Mouse (Mus musculus) large intestine, adult 2 months (tissue): Measurements from ENCODE around the gene Mlycd. TPM values are rescaled to one million over a fixed set of nuclear protein-coding genes. Genes with fewer than 3 reads are reported as not detected.
A peak's percentile ranks its signal among the peaks of the same experiment; 100 is the strongest.

Source experiments
- DNase-seq: peaks from one replicate; pipeline ENCODE4 v3.0.0-alpha.2; 2012; ENCODE audit warnings: low read depth, low spot score
- WGBS: fragments of 180-500 bp; shearing (Covaris S2); methylation state at CpG from one replicate; pipeline ENCODE4 v1.1.7; 2018; 5-methylcytosine and 5-hydroxymethylcytosine counted together
- polyA plus RNA-seq: library from polyadenylated mRNA; depleted of rRNA; stranded (reverse); fragments of >200 nt; gene quantifications from 2 replicates; pipeline ENCODE4 v1.2.3, GENCODE M21; 2012

The Mlycd gene
- polyA plus RNA-seq, 1 experiment = 23.2 TPM

DNA sequence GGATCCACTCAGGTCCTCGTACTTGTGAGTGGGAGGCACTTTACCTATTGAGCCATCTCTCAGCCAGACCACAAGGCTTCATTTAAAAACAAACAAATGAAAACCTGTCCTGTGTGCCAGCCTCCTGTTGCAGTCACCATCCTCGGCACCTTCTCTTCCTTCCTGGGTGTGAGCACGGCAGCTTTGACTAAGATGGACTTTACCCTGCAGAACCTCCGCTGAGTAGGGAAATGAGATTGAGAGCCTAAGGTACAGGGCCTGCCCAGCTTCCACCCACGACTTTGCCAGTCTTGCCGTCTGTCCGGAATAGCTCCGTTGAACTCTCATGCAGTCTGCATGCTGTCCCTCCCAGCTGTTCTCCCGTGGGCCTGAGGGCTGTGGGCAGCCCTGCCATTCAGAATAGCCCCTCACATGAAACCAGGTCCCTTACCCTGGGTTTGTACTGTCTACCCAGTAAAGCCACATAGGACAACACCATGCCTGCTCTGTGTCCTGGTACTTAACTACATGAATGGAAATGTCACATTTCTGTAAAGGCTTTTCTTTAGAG, 5.5 kb downstream of the Mlycd start:
- 39% methylated on average over 9 of the region's 9 CpGs for WGBS
- DNase-seq = peak; percentile 70

DNA sequence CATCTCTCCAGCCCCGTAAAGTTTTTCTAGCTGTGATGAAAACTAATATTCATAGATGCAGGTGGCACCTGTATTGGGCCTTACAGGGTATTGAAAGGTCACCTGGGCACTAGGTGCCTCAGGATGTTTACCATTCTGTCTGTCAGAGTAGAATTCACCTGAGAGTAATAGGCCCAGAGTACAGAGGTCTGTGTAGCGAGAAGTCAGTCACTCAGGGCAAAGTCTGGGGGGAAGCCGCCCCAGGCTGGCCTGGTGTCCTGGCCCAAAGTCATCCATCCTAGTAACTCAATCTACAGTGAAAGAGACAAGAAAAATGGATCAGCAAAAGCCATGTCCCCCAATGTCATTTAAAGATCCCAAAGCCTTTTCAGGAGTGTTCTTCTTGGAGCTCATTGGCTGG, 6.2 kb downstream of the Mlycd start:
- WGBS = 46% methylated on average over 3 of the region's 3 CpGs

GRCm38 (mm10) chr8:119403912-119404311, 9.2 kb downstream of the Mlycd start:
- no peak for DNase-seq
- 83% methylated on average over 10 of the region's 10 CpGs for WGBS

More for the DNA sequence above, 6.2 kb downstream of the Mlycd start:
- no peak for DNase-seq

GRCm38 (mm10) chr8:119404648-119405047, 10.0 kb downstream of the Mlycd start:
- DNase-seq = no peak
- 89% methylated on average over 5 of the region's 5 CpGs for WGBS

DNA sequence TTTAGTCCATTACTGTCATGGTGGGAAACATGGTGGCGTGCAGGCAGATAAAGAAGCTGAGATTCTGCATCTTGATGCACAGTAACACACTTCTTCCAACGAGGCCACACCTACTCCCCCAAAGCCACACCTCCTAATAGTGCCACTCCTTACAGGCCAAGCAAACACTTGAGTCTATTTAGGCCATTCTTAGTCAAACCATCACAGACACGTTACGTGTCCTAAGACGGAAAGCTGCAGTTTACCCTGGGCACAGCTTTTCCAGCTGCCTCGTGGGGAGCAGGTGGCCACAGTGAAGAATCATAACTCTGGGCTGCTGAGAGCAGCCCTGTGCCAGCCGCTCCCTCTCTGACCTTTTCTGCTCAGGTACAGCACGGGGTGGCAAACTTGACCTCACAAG, 13.6 kb downstream of the Mlycd start:
- DNase-seq = no peak
- 51% methylated on average over 8 of the region's 8 CpGs for WGBS

GRCm38 (mm10) chr8:119412037-119412734, 17.5 kb downstream of the Mlycd start:
- 67% methylated on average over 10 of the region's 10 CpGs for WGBS
- DNase-seq = no peak

DNA sequence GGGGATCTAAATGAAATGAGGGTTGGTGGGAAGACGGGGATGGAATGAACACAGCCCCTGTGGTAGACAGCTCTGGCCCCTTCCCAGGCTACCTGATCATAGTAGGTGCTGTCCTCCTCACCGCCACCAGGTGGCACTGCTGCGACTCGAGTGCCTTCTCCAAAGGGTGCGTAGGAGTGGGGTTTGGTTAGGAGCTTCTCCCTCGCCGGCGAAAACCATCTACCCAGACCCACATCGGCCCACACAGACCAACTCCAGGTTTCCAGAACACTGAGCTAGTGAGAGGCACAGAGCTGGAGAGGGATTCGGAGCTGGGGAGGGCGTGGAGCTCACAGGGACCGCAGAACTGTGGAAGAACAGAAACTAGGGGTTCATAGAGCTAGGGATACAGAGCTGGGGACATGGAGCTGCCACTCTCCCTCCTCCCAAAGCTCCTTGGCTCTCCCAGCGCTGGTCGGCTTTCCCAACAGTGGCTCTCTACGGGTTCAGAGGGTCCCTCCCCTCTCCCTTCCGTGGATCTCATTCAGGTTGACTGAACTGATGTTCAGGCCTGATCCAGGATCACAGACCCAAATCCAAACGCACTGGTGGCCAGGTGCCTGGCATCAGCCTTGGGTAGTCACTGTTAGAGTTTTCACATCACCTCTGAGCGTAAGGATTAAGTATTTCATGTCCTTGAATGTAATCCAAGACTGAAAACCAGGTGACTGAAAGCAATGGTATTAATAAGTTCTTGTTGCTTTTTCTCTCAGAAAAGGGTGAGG, 18.2 kb downstream of the Mlycd start:
- 17% methylated on average over 18 of the region's 18 CpGs for WGBS
- no peak for DNase-seq

- WGBS = 91% methylated on average over 10 of the region's 10 CpGs
- no peak for DNase-seq
Measured at GRCm38 (mm10) chr8:119413605-119414004, 18.9 kb downstream of the Mlycd start.

DNA sequence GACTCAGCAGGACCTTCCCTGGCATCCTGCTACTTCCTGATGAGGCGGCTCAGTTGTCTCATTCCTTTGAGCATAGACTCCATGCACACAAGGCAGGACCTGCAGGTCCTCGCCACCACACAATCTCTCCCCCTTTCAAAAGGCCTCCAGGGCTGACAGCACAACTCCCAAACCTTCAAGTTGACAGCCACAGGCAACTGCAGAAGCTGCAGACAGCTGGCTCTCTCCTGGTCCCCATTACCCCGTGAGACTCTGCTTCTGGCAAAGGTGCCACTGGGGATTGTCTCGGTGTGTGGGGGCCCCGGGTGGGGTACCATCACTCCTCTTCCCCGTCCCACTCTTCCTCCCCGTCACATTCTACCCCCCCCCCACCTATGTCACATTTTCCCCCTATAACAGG, 25.6 kb downstream of the Mlycd start:
- 77% methylated on average over 7 of the region's 7 CpGs for WGBS
- DNase-seq = no peak

DNA sequence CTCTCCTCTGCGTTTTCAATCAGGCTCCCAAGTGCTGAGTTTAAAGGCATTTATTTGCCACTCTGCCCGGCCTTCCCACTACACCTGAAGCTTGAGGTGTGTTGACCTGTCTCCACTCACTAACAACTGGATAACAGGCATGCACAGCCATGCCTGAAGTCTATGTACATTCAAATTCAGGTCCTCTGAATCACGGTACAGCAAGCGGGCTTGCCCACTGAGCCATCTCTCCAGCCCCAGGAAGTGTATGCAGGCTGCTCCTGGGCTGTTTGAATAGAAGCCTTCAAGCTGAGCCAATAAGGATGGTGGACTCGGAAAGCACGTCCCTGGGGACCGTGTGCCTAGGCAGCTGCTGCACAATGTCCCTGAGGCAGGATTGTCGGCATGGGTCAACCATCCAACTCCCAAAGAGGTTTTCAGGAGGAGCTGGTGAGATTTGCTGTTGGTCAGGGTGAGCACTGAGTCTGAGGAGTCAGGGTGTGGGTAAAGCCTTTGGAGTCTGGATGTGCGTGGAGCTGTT, 27.0 kb downstream of the Mlycd start:
- 76% methylated on average over 9 of the region's 9 CpGs for WGBS
- DNase-seq = no peak

DNA sequence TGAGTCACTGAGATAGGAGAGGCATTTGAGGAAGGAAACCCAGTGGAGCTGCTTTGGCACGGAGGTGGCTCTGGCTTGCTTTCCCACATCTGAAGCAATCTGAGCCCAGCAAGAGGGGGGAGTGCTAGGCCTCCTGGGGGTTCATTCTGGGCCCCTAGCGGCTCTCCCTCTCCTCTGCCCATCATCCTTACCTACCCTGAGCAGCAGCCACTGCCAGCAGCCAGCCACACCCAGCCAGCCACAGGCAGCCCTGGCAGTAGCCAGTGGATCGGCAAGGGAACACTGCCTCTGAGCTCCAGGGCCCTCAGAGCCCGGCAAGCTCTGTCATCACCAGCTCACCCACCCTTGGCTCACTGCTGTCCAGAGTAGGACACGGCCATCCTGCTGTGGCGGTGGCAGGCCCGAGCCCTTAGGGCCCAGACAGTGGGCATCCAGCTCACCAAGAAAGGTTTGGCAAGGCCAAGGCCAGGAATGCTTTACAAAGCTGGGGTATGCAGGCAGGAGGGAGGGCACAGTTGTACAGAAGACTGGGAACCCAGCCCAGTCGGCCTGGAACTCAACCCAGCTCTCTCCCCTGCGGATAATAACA, 27.5 kb downstream of the Mlycd start:
- WGBS = 62% methylated on average over 9 of the region's 9 CpGs
- no peak for DNase-seq

GRCm38 (mm10) chr8:119423631-119424141, 29.0 kb downstream of the Mlycd start:
- DNase-seq = no peak
- WGBS = 28% methylated on average over 9 of the region's 9 CpGs

- WGBS = 75% methylated on average over 10 of the region's 10 CpGs
- DNase-seq = no peak
Measured at GRCm38 (mm10) chr8:119424199-119424733, 29.6 kb downstream of the Mlycd start.

GRCm38 (mm10) chr8:119424740-119425139, 30.1 kb downstream of the Mlycd start:
- 69% methylated on average over 10 of the region's 10 CpGs for WGBS
- no peak for DNase-seq

- no peak for DNase-seq
- 84% methylated on average over 10 of the region's 10 CpGs for WGBS
Measured at GRCm38 (mm10) chr8:119425533-119425932, 30.9 kb downstream of the Mlycd start.

- 75% methylated on average over 6 of the region's 6 CpGs for WGBS
- DNase-seq = no peak
Measured at GRCm38 (mm10) chr8:119426069-119426735, 31.5 kb downstream of the Mlycd start.

- DNase-seq = no peak
Measured at GRCm38 (mm10) chr8:119427634-119428349, 33.1 kb downstream of the Mlycd start.

GRCm38 (mm10) chr8:119428350-119428740, 33.7 kb downstream of the Mlycd start:
- DNase-seq = no peak
- WGBS = 58% methylated on average over 7 of the region's 7 CpGs

More at GRCm38 (mm10) chr8:119427634-119428349, 33.1 kb downstream of the Mlycd start:
- WGBS = 70% methylated on average over 12 of the region's 12 CpGs
